Mouse (Mus musculus) neural tube, embryonic 12.5 days (tissue): ENCODE data around the gene Kcnk13. TPM values are rescaled to one million over a fixed set of nuclear protein-coding genes. Genes with fewer than 3 reads are reported as not detected.

Source experiments
- ATAC-seq: fragments of 200-750 bp; cut with Nextera tagmentation; 2 replicates; pipeline ENCODE4 v1.8.0; 2017; ENCODE audit warnings: low read depth, mild to moderate bottlenecking, moderate TSS enrichment, moderate library complexity; ENCODE audit not compliant: low FRiP score
- H3K27ac ChIP-seq: fragments of 300-500 bp; sonication (generic); 2 replicates; pipeline ENCODE4 v1.5.1; 2016
- H3K27me3 ChIP-seq: fragments of 300-500 bp; sonication (generic); replicated peaks from 2 replicates; pipeline ENCODE4 v1.6.1; 2016; ENCODE audit warnings: mild to moderate bottlenecking
- H3K36me3 ChIP-seq: fragments of 300-500 bp; sonication (generic); 2 replicates; pipeline ENCODE4 v1.6.1; 2016; ENCODE audit warnings: mild to moderate bottlenecking
- H3K4me1 ChIP-seq: fragments of 300-500 bp; sonication (generic); 2 replicates; pipeline ENCODE4 v1.6.1; 2016
- H3K4me2 ChIP-seq: fragments of 300-500 bp; sonication (generic); replicated peaks from 2 replicates; pipeline ENCODE4 v1.6.1; 2016; ENCODE audit warnings: mild to moderate bottlenecking
- H3K4me3 ChIP-seq: fragments of 300-500 bp; sonication (generic); 2 replicates; pipeline ENCODE4 v1.5.1; 2016
- H3K9ac ChIP-seq: fragments of 300-500 bp; sonication (generic); 2 replicates; pipeline ENCODE4 v1.6.1; 2016; ENCODE audit warnings: mild to moderate bottlenecking
- H3K9me3 ChIP-seq: fragments of 300-500 bp; sonication (generic); 2 replicates; pipeline ENCODE4 v1.6.1; 2016; ENCODE audit warnings: mild to moderate bottlenecking
- WGBS: fragments of 180-500 bp; shearing (Covaris S2); methylation state at CpG from one replicate; pipeline ENCODE4 v1.1.7; 2016; 5-methylcytosine and 5-hydroxymethylcytosine counted together
- polyA plus RNA-seq: library from polyadenylated mRNA; unstranded; fragments of >200 nt; fragmentation: Nextera tagmentation; extraction: Ambion mirVana; gene quantifications from 2 replicates; pipeline ENCODE4 v1.2.1, GENCODE M21; 2016

The Kcnk13 gene
- 0.68 and 0.78 TPM in 2 replicates for polyA plus RNA-seq

- H3K27ac ChIP-seq = no peak within 1 kb of the TSS
- WGBS = 1% methylated on average over 39 of the region's 39 CpGs
These were observed at the start of gene Kcnk13 for GRCm38 (mm10) chr12:99964301-99965202. Gene Kcnk13, plus strand, starts transcription at chr12:99964499.

GRCm38 (mm10) chr12:99917800-99918427 is 46.4 kb upstream of the Kcnk13 start:
- Histone ChIP-seq H3K36me3 (peaks cover 46% of the 10 kb centered on the region), H3K9me3 (no peaks in the 10 kb centered on the region), H3K4me1 (0 out of 2 replicates have a peak, but pooled peaks cover 2% of the 10 kb centered on the region), H3K27ac (no peak overlapping the region), H3K9ac (no peak overlapping the region), H3K4me3 (no peak overlapping the region), H3K4me2 (no peak overlapping the region), H3K27me3 (no peaks in the 10 kb centered on the region)
- 76% methylated on average over 15 of the region's 15 CpGs for WGBS
- no peak for ATAC-seq

More at GRCm38 (mm10) chr12:99964301-99965202, at the start of gene Kcnk13:
- Histone ChIP-seq H3K4me1 (peaks cover 28% of the 10 kb centered on the region), H3K36me3 (no peaks in the 10 kb centered on the region), H3K4me3 (peak within 1 kb of the TSS; percentile 50), H3K9me3 (no peaks in the 10 kb centered on the region), H3K27me3 (peaks cover 70% of the 10 kb centered on the region), H3K9ac (peak within 1 kb of the TSS; percentile 50), H3K4me2 (peak within 1 kb of the TSS; percentile 98)
- peak; percentile 57; the same call in 1 of the 2 replicates for ATAC-seq

GRCm38 (mm10) chr12:99919636-99920035 is 44.7 kb upstream of the Kcnk13 start:
- Histone ChIP-seq H3K4me1 (peaks cover 13% of the 10 kb centered on the region; the same call in 1 of the 2 replicates), H3K27me3 (no peaks in the 10 kb centered on the region), H3K36me3 (peaks cover 37% of the 10 kb centered on the region), H3K9ac (no peak overlapping the region), H3K4me2 (no peak overlapping the region), H3K4me3 (no peak overlapping the region), H3K9me3 (no peaks in the 10 kb centered on the region), H3K27ac (no peak overlapping the region)
- 94% methylated on average over 3 of the region's 3 CpGs for WGBS
- ATAC-seq = no peak

GRCm38 (mm10) chr12:99921045-99921444 is 43.3 kb upstream of the Kcnk13 start:
- ATAC-seq = no peak
- Histone ChIP-seq H3K36me3 (peaks cover 30% of the 10 kb centered on the region), H3K4me2 (no peak overlapping the region), H3K27me3 (no peaks in the 10 kb centered on the region), H3K9me3 (no peaks in the 10 kb centered on the region), H3K4me1 (peaks cover 13% of the 10 kb centered on the region; the same call in 1 of the 2 replicates), H3K4me3 (no peak overlapping the region), H3K9ac (no peak overlapping the region), H3K27ac (no peak overlapping the region)
- 77% methylated on average over 3 of the region's 3 CpGs for WGBS

- WGBS = 21% methylated on average over 5 of the region's 5 CpGs
- Histone ChIP-seq H3K9ac (no peak overlapping the region), H3K27me3 (no peaks in the 10 kb centered on the region), H3K4me1 (peaks cover 13% of the 10 kb centered on the region; the same call in 1 of the 2 replicates), H3K36me3 (peaks cover 29% of the 10 kb centered on the region), H3K9me3 (no peaks in the 10 kb centered on the region), H3K4me3 (no peak overlapping the region), H3K4me2 (no peak overlapping the region), H3K27ac (no peak overlapping the region)
- peak; percentile 75 for ATAC-seq
These were observed 41.1 kb upstream of the Kcnk13 start for GRCm38 (mm10) chr12:99923131-99923606.

GRCm38 (mm10) chr12:99923703-99924102 is 40.6 kb upstream of the Kcnk13 start:
- Histone ChIP-seq H3K27me3 (no peaks in the 10 kb centered on the region), H3K9ac (no peak overlapping the region), H3K9me3 (no peaks in the 10 kb centered on the region), H3K4me2 (no peak overlapping the region), H3K36me3 (peaks cover 24% of the 10 kb centered on the region; the same call in 1 of the 2 replicates), H3K4me3 (no peak overlapping the region), H3K27ac (no peak overlapping the region), H3K4me1 (peaks cover 13% of the 10 kb centered on the region; the same call in 1 of the 2 replicates)
- 61% methylated on average over 5 of the region's 5 CpGs for WGBS
- peak; percentile 68; the same call in 1 of the 2 replicates for ATAC-seq

GRCm38 (mm10) chr12:99928311-99928710 is 36.0 kb upstream of the Kcnk13 start:
- no peak overlapping the region for H3K9ac ChIP-seq
- H3K4me3 ChIP-seq = no peak overlapping the region
- H3K27ac ChIP-seq = no peak overlapping the region
- H3K4me2 ChIP-seq = no peak overlapping the region
- no peaks in the 10 kb centered on the region for H3K27me3 ChIP-seq
- peaks cover 7% of the 10 kb centered on the region; the same call in 1 of the 2 replicates for H3K4me1 ChIP-seq
- no peaks in the 10 kb centered on the region for H3K9me3 ChIP-seq
- no peak for ATAC-seq
- peaks cover 23% of the 10 kb centered on the region; the same call in 1 of the 2 replicates for H3K36me3 ChIP-seq
- 94% methylated on average over 7 of the region's 7 CpGs for WGBS

GRCm38 (mm10) chr12:99929160-99929559 is 35.1 kb upstream of the Kcnk13 start:
- H3K36me3 ChIP-seq = peaks cover 23% of the 10 kb centered on the region; the same call in 1 of the 2 replicates
- no peaks in the 10 kb centered on the region for H3K9me3 ChIP-seq
- no peak for ATAC-seq
- no peak overlapping the region for H3K9ac ChIP-seq
- no peak overlapping the region for H3K4me3 ChIP-seq
- H3K4me1 ChIP-seq = 0 out of 2 replicates have a peak, but pooled peaks cover under 1% of the 10 kb centered on the region
- 78% methylated on average over 1 of the region's 1 CpGs for WGBS
- no peak overlapping the region for H3K27ac ChIP-seq
- no peak overlapping the region for H3K4me2 ChIP-seq
- no peaks in the 10 kb centered on the region for H3K27me3 ChIP-seq

GRCm38 (mm10) chr12:99932245-99932644 is 32.1 kb upstream of the Kcnk13 start:
- WGBS = 92% methylated on average over 4 of the region's 4 CpGs
- Histone ChIP-seq H3K4me3 (no peak overlapping the region), H3K4me2 (no peak overlapping the region), H3K27me3 (no peaks in the 10 kb centered on the region), H3K9me3 (no peaks in the 10 kb centered on the region), H3K27ac (no peak overlapping the region), H3K4me1 (no peaks in the 10 kb centered on the region), H3K36me3 (peaks cover 36% of the 10 kb centered on the region), H3K9ac (no peak overlapping the region)
- ATAC-seq = no peak

GRCm38 (mm10) chr12:99933630-99934029 is 30.7 kb upstream of the Kcnk13 start:
- Histone ChIP-seq H3K4me1 (no peaks in the 10 kb centered on the region), H3K9me3 (no peaks in the 10 kb centered on the region), H3K4me3 (no peak overlapping the region), H3K27me3 (no peaks in the 10 kb centered on the region), H3K4me2 (no peak overlapping the region), H3K9ac (no peak overlapping the region), H3K27ac (no peak overlapping the region), H3K36me3 (peaks cover 40% of the 10 kb centered on the region)
- WGBS = 94% methylated on average over 3 of the region's 3 CpGs
- no peak for ATAC-seq

- WGBS = 92% methylated on average over 8 of the region's 8 CpGs
- H3K36me3 ChIP-seq = peaks cover 35% of the 10 kb centered on the region
These were observed 28.9 kb upstream of the Kcnk13 start for GRCm38 (mm10) chr12:99935403-99935802.

GRCm38 (mm10) chr12:99938476-99938875 is 25.8 kb upstream of the Kcnk13 start:
- ATAC-seq = no peak
- no peaks in the 10 kb centered on the region for H3K27me3 ChIP-seq
- H3K4me1 ChIP-seq = no peaks in the 10 kb centered on the region
- 80% methylated on average over 4 of the region's 4 CpGs for WGBS
- no peak overlapping the region for H3K9ac ChIP-seq
- no peak overlapping the region for H3K27ac ChIP-seq
- no peaks in the 10 kb centered on the region for H3K9me3 ChIP-seq
- no peak overlapping the region for H3K4me3 ChIP-seq
- no peak overlapping the region for H3K4me2 ChIP-seq
- peaks cover 29% of the 10 kb centered on the region for H3K36me3 ChIP-seq

More at GRCm38 (mm10) chr12:99935403-99935802, 28.9 kb upstream of the Kcnk13 start:
- Histone ChIP-seq H3K27me3 (no peaks in the 10 kb centered on the region), H3K4me1 (no peaks in the 10 kb centered on the region), H3K9ac (no peak overlapping the region), H3K27ac (no peak overlapping the region), H3K4me2 (no peak overlapping the region), H3K4me3 (no peak overlapping the region), H3K9me3 (no peaks in the 10 kb centered on the region)
- ATAC-seq = no peak
